Mouse (Mus musculus): ENCODE measurements at regions not wholly inside any gene's neighbourhood (a gene's known extent, or its start where the extent isn't known, plus 50 kb on each side); places are given as distances from the start of the nearest gene placed in this dataset.

DNA sequence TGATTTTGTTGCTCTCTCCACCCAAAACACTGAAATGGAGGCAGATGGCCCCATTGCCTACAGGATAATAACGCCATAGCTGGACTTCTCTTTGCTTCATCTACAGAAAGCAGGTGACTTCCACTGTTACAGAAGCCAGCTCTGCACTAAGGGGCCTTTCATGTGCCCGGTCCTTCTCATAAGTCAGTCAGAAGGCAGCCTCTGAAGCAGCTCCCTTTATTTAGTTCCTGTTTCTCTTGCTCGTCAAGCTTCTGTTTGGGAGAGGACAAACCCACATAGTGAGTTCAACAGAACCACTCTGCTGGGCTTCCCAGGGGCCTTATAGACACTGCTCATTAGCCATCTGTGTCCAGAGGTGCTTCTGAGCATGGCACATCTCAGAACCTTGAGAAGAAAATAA is 205.1 kb upstream of the Hhip start:
- Histone ChIP-seq H3K9me3 (replicated peaks; ENCODE audit: control insufficient read depth, low read length) (no peaks in the 10 kb centered on the region), H3K27me3 (ENCODE audit: control insufficient read depth, insufficient read depth, low read length) (no peaks in the 10 kb centered on the region), H3K36me3 (replicated peaks; ENCODE audit: control insufficient read depth, insufficient read depth, low read length) (no peaks in the 10 kb centered on the region), H3K4me2 (ENCODE audit: low read depth, low read length) (no peak overlapping the region), H3K9ac (replicated peaks; ENCODE audit: low read depth, low read length) (no peak overlapping the region), H3K27ac (ENCODE audit: low read depth) (no peak overlapping the region), H3K4me1 (ENCODE audit: control insufficient read depth, insufficient read depth) (no peaks in the 10 kb centered on the region), H3K4me3 (ENCODE audit: low read depth, low read length) (no peak overlapping the region)
- WGBS, result 66% methylated on average over 3 of the region's 3 CpGs
- DNase-seq (ENCODE audit: low spot score), result no peak
- TF ChIP-seq EP300 (IDR thresholded peaks at IDR 0.05; ENCODE audit: low read depth), result no peak
- no peak for TF ChIP-seq CTCF (IDR thresholded peaks at IDR 0.05; ENCODE audit: low read depth)
- ATAC-seq (ENCODE audit: insufficient read depth, low read depth), result no peak

DNA sequence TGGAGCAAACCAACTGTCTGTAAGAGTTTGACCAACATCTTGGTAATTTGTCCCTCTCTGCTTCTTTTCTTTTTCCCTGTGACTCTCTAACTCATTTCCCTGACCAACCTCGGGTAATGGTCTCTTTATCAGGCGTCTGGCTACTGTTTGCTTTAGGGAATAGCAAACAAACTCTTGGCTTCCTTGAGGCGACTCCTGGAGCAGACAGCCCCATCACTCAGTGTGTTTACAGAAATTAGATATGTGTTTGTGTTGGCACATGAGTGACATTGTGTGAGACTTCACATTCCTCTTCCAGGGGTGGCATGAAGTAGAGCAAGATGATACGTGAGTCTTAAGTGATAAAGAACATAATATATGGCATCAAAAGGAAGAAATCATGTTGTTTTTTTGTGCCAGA is 195.7 kb upstream of the Hhip start:
- H3K4me2 ChIP-seq (ENCODE audit: low read depth, low read length), result no peak overlapping the region
- ATAC-seq (ENCODE audit: insufficient read depth, low read depth) (no peak), DNase-seq (ENCODE audit: low spot score) (no peak)
- H3K27me3 ChIP-seq (ENCODE audit: control insufficient read depth, insufficient read depth, low read length), result no peaks in the 10 kb centered on the region
- 20% methylated on average over 4 of the region's 4 CpGs for WGBS
- no peak overlapping the region for H3K4me3 ChIP-seq (ENCODE audit: low read depth, low read length)
- H3K9ac ChIP-seq (replicated peaks; ENCODE audit: low read depth, low read length), result no peak overlapping the region
- TF ChIP-seq EP300 (IDR thresholded peaks at IDR 0.05; ENCODE audit: low read depth), result no peak
- no peak for TF ChIP-seq CTCF (IDR thresholded peaks at IDR 0.05; ENCODE audit: low read depth)
- no peaks in the 10 kb centered on the region for H3K4me1 ChIP-seq (ENCODE audit: control insufficient read depth, insufficient read depth)
- no peaks in the 10 kb centered on the region for H3K9me3 ChIP-seq (replicated peaks; ENCODE audit: control insufficient read depth, low read length)
- H3K27ac ChIP-seq (ENCODE audit: low read depth), result no peak overlapping the region
- no peaks in the 10 kb centered on the region for H3K36me3 ChIP-seq (replicated peaks; ENCODE audit: control insufficient read depth, insufficient read depth, low read length)

DNA sequence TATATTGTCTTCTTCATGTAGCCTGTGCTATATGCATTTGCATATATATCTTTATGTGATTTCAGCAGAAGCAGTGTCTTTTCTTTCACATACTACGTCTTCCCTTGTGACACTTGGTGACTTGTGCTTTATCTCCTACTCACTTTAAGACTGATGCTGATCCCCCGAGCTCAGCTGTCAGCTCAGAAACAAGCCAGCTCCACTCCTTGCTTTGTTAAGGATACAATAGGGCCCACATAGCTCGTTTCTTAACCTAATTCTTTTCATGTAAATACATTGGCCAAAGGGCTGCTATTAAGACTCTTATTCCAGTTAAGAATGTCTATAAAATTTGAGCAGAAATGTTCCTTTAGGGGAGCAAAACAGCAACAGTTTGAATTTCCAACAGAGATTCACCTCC is 193.8 kb upstream of the Hhip start:
- ATAC-seq (ENCODE audit: insufficient read depth, low read depth) (no peak), DNase-seq (ENCODE audit: low spot score) (no peak)
- no peak overlapping the region for H3K9ac ChIP-seq (replicated peaks; ENCODE audit: low read depth, low read length)
- no peak overlapping the region for H3K4me3 ChIP-seq (ENCODE audit: low read depth, low read length)
- H3K27me3 ChIP-seq (ENCODE audit: control insufficient read depth, insufficient read depth, low read length), result no peaks in the 10 kb centered on the region
- no peak overlapping the region for H3K4me2 ChIP-seq (ENCODE audit: low read depth, low read length)
- H3K9me3 ChIP-seq (replicated peaks; ENCODE audit: control insufficient read depth, low read length), result no peaks in the 10 kb centered on the region
- H3K4me1 ChIP-seq (ENCODE audit: control insufficient read depth, insufficient read depth), result no peaks in the 10 kb centered on the region
- H3K36me3 ChIP-seq (replicated peaks; ENCODE audit: control insufficient read depth, insufficient read depth, low read length), result no peaks in the 10 kb centered on the region
- WGBS, result 18% methylated on average over 3 of the region's 3 CpGs
- TF ChIP-seq EP300 (IDR thresholded peaks at IDR 0.05; ENCODE audit: low read depth), result no peak
- no peak for TF ChIP-seq CTCF (IDR thresholded peaks at IDR 0.05; ENCODE audit: low read depth)
- H3K27ac ChIP-seq (ENCODE audit: low read depth), result no peak overlapping the region

GRCm38 (mm10) chr8:80250305-80251161 is 192.7 kb upstream of the Hhip start:
- ATAC-seq (ENCODE audit: insufficient read depth, low read depth), result no peak
- H3K4me2 ChIP-seq (ENCODE audit: low read depth, low read length), result no peak overlapping the region
- no peak for DNase-seq (ENCODE audit: low spot score)
- no peaks in the 10 kb centered on the region for H3K9me3 ChIP-seq (replicated peaks; ENCODE audit: control insufficient read depth, low read length)
- H3K4me1 ChIP-seq (ENCODE audit: control insufficient read depth, insufficient read depth), result no peaks in the 10 kb centered on the region
- H3K4me3 ChIP-seq (ENCODE audit: low read depth, low read length), result no peak overlapping the region
- H3K27ac ChIP-seq (ENCODE audit: low read depth), result no peak overlapping the region
- H3K36me3 ChIP-seq (replicated peaks; ENCODE audit: control insufficient read depth, insufficient read depth, low read length), result no peaks in the 10 kb centered on the region
- H3K27me3 ChIP-seq (ENCODE audit: control insufficient read depth, insufficient read depth, low read length), result no peaks in the 10 kb centered on the region
- WGBS, result 80% methylated on average over 7 of the region's 7 CpGs
- TF ChIP-seq CTCF (IDR thresholded peaks at IDR 0.05; ENCODE audit: low read depth), result no peak
- TF ChIP-seq EP300 (IDR thresholded peaks at IDR 0.05; ENCODE audit: low read depth), result no peak
- H3K9ac ChIP-seq (replicated peaks; ENCODE audit: low read depth, low read length), result no peak overlapping the region

DNA sequence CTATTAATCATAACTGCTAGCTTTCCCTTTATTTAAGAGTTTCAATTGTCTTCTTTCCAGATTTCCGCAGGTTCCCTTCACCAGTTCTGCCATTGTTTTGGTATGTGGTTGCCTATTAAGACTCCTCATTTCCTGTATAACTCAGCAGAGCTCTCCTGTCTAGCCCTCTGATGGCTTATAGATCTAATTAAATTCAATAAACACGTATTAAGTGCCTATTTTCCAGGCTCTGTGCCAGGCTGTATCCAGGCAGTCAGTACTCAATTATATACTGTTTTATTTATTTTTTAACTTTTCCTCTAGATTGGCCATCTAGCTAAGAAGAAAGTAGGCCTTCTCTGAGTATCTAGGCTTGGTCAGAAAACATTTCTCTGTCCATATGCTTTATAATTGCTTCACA is 192.0 kb upstream of the Hhip start:
- ATAC-seq (ENCODE audit: insufficient read depth, low read depth), result no peak
- no peak overlapping the region for H3K9ac ChIP-seq (replicated peaks; ENCODE audit: low read depth, low read length)
- WGBS, result 55% methylated on average over 2 of the region's 2 CpGs
- TF ChIP-seq CTCF (IDR thresholded peaks at IDR 0.05; ENCODE audit: low read depth) (no peak), EP300 (IDR thresholded peaks at IDR 0.05; ENCODE audit: low read depth) (no peak)
- H3K9me3 ChIP-seq (replicated peaks; ENCODE audit: control insufficient read depth, low read length), result no peaks in the 10 kb centered on the region
- H3K27me3 ChIP-seq (ENCODE audit: control insufficient read depth, insufficient read depth, low read length), result no peaks in the 10 kb centered on the region
- no peak overlapping the region for H3K4me2 ChIP-seq (ENCODE audit: low read depth, low read length)
- no peak for DNase-seq (ENCODE audit: low spot score)
- no peak overlapping the region for H3K27ac ChIP-seq (ENCODE audit: low read depth)
- H3K4me1 ChIP-seq (ENCODE audit: control insufficient read depth, insufficient read depth), result no peaks in the 10 kb centered on the region
- H3K4me3 ChIP-seq (ENCODE audit: low read depth, low read length), result no peak overlapping the region
- no peaks in the 10 kb centered on the region for H3K36me3 ChIP-seq (replicated peaks; ENCODE audit: control insufficient read depth, insufficient read depth, low read length)

DNA sequence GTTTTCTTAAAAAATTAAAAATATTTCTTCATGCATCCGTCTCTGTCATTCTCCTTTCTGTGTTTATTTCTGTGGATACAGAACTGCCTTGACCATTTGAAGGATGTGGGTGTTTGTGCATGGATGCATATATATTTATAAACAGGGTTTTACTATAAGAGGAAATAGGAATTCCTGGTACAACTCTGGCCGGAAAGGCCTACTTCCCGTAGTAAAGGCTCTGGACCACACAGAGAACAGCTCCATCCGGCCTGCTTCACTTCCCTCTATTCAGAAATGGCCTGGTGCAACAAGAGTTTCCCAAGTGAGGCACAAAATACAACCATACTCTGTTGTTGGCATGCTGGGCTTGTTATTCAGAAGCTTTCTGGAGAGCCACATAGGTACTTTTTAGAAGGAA is 182.1 kb upstream of the Hhip start:
- Histone ChIP-seq H3K27ac (ENCODE audit: low read depth) (no peak overlapping the region), H3K9ac (replicated peaks; ENCODE audit: low read depth, low read length) (no peak overlapping the region), H3K36me3 (replicated peaks; ENCODE audit: control insufficient read depth, insufficient read depth, low read length) (no peaks in the 10 kb centered on the region), H3K4me3 (ENCODE audit: low read depth, low read length) (no peak overlapping the region), H3K4me1 (ENCODE audit: control insufficient read depth, insufficient read depth) (no peaks in the 10 kb centered on the region), H3K27me3 (ENCODE audit: control insufficient read depth, insufficient read depth, low read length) (no peaks in the 10 kb centered on the region), H3K4me2 (ENCODE audit: low read depth, low read length) (no peak overlapping the region), H3K9me3 (replicated peaks; ENCODE audit: control insufficient read depth, low read length) (no peaks in the 10 kb centered on the region)
- TF ChIP-seq CTCF (IDR thresholded peaks at IDR 0.05; ENCODE audit: low read depth) (no peak), EP300 (IDR thresholded peaks at IDR 0.05; ENCODE audit: low read depth) (no peak)
- ATAC-seq (ENCODE audit: insufficient read depth, low read depth) (no peak), DNase-seq (ENCODE audit: low spot score) (no peak)
- 57% methylated on average over 4 of the region's 4 CpGs for WGBS

All from heart, postnatal 0 days (tissue).